8 mouse cellular contexts compared by ENCODE assay signal in the genomic region with DNA sequence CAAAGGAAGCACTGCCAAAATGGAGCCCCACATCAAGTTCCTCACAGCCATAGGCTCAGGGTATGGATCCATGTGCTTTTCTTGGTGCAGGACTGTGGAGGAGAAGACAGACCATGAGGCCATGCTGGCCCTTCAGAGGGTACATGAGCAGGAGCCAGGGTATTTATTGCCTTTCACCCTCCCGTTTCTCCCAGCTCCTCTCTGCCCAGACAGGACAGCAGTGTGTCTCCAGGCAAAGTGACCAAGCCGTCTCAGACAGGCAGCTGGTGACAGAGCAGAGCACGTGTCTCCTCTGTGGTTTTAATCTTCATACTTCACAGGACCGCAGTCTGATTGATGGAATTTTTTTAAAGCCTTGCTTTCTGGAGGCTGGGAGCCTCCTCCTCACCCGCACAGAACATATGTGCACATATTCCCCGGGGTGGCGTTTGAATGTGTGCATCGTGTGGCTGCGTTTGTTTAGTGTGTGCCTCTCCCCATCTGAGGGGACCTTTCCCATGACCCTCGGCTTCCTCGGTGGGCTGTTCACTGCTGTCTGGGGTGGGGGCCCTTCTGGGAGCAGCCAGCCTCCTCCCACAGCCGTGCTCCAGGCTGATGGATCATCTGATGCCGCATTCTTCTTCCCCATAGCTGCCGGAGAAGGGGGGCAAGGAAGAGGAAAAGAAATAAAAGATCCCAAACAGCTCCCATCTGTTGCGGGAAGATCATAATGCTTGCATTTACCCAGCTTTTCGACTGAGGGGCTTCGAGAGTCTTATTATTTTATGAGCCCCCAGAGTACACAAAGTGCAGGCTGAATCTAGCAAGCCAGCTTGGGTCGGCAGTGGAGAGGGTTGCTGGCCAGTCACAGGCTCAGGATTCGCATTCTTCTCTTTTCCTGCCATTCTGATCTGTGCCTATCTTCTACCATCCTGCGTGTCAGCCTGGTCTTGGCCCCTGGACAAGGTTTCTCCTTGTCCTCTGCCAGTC.
A peak's percentile ranks its signal among the peaks of the same experiment; 100 is the strongest.
DNase-seq lines count a peak whose midpoint lies in the region; ATAC-seq lines count a peak whose summit lies in the region.

No protein-coding gene starts in this region.

- 58% methylated on average over 20 of the region's 20 CpGs for WGBS in heart, embryonic 10.5 days
- 35% methylated on average over 20 of the region's 20 CpGs for WGBS in hindbrain, embryonic 10.5 days
- 16% methylated on average over 20 of the region's 20 CpGs for WGBS in limb, embryonic 15.5 days

- no peaks in the 10 kb centered on the region for H3K9me3 ChIP-seq in heart, embryonic 10.5 days
- H3K9me3 ChIP-seq in hindbrain, embryonic 10.5 days, result no peaks in the 10 kb centered on the region
- no peaks in the 10 kb centered on the region for H3K9me3 ChIP-seq in limb, embryonic 15.5 days

- 0 out of 2 replicates have a peak, but pooled peaks cover 7% of the 10 kb centered on the region for H3K27me3 ChIP-seq in heart, embryonic 10.5 days (ENCODE audit: insufficient read depth, poor library complexity, severe bottlenecking)
- H3K27me3 ChIP-seq in hindbrain, embryonic 10.5 days (ENCODE audit: insufficient read depth, poor library complexity, severe bottlenecking), result peaks cover 22% of the 10 kb centered on the region
- no peaks in the 10 kb centered on the region for H3K27me3 ChIP-seq in limb, embryonic 15.5 days

- H3K4me1 ChIP-seq in heart, embryonic 10.5 days, result peaks cover 18% of the 10 kb centered on the region
- H3K4me1 ChIP-seq in hindbrain, embryonic 10.5 days (replicated peaks), result peaks cover 30% of the 10 kb centered on the region
- peaks cover 12% of the 10 kb centered on the region for H3K4me1 ChIP-seq in limb, embryonic 15.5 days

- H3K4me3 ChIP-seq in heart, embryonic 10.5 days, result no peak overlapping the region
- peak overlapping the region; percentile 31 for H3K4me3 ChIP-seq in hindbrain, embryonic 10.5 days
- no peak overlapping the region for H3K4me3 ChIP-seq in limb, embryonic 15.5 days

- H3K9ac ChIP-seq in limb, embryonic 15.5 days, result no peak overlapping the region

- peak overlapping the region; percentile 42; the same call in 1 of the 2 replicates for H3K27ac ChIP-seq in heart, embryonic 10.5 days
- peak overlapping the region; percentile 79 for H3K27ac ChIP-seq in hindbrain, embryonic 10.5 days
- H3K27ac ChIP-seq in limb, embryonic 15.5 days, result no peak overlapping the region

- no peaks in the 10 kb centered on the region for H3K36me3 ChIP-seq in heart, embryonic 10.5 days
- no peaks in the 10 kb centered on the region for H3K36me3 ChIP-seq in hindbrain, embryonic 10.5 days
- no peaks in the 10 kb centered on the region for H3K36me3 ChIP-seq in limb, embryonic 15.5 days

- no peak for DNase-seq in heart, embryonic 10.5 days (ENCODE audit: low spot score)
- DNase-seq in heart, adult 18-20 months, result no peak
- peak; percentile 71 for DNase-seq in Muller cell, postnatal 12 days (ENCODE audit: inconsistent ontology term)
- DNase-seq in hindbrain, embryonic 10.5 days (ENCODE audit: low spot score), result peak; percentile 70
- no peak for DNase-seq in urinary bladder, adult 2 months (ENCODE audit: low spot score)
- DNase-seq in cerebellum, adult 11-12 months, result no peak

- H3K4me2 ChIP-seq in limb, embryonic 15.5 days, result peak overlapping the region; percentile 30; the same call in 1 of the 2 replicates

- peak; percentile 56; the same call in 1 of the 2 replicates for ATAC-seq in limb, embryonic 15.5 days (ENCODE audit: insufficient number of reproducible peaks, low FRiP score, low TSS enrichment, low read depth)
- no peak for ATAC-seq in cerebellum, adult (ENCODE audit: insufficient number of reproducible peaks, low FRiP score, low TSS enrichment)

Comparison
In these comparisons a context has a peak if more than half of its experiments do, and no peak if none do; other contexts are left out.
1. DNase-seq: peak in Muller cell, postnatal 12 days (single experiment) and hindbrain, embryonic 10.5 days (single experiment); none in heart, embryonic 10.5 days (single experiment), heart, adult 18-20 months (0 of 2), urinary bladder, adult 2 months (single experiment) and cerebellum, adult 11-12 months (single experiment).